Mouse (Mus musculus) hindbrain, embryonic 15.5 days (tissue): ENCODE data around the gene Ccdc113. TPM values are rescaled to one million over a fixed set of nuclear protein-coding genes. Genes with fewer than 3 reads are reported as not detected.

Experiments
- ATAC-seq: fragments of 200-750 bp; cut with Nextera tagmentation; 2 replicates; pipeline ENCODE4 v1.8.0; 2017; ENCODE audit warnings: low read depth, moderate number of reproducible peaks, moderate TSS enrichment; ENCODE audit not compliant: low FRiP score
- H3K27ac ChIP-seq: fragments of 300-500 bp; sonication (generic); replicated peaks from 2 replicates; pipeline ENCODE4 v1.5.1; 2015; ENCODE audit warnings: mild to moderate bottlenecking, inconsistent platforms
- H3K27me3 ChIP-seq: fragments of 300-500 bp; sonication (generic); 2 replicates; pipeline ENCODE4 v1.6.1; 2015; ENCODE audit warnings: control low read depth, inconsistent platforms
- H3K36me3 ChIP-seq: fragments of 300-500 bp; sonication (generic); 2 replicates; pipeline ENCODE4 v1.6.1; 2015; ENCODE audit warnings: control low read depth, inconsistent platforms
- H3K4me1 ChIP-seq: fragments of 300-500 bp; sonication (generic); replicated peaks from 2 replicates; pipeline ENCODE4 v1.6.1; 2015; ENCODE audit warnings: control low read depth, inconsistent platforms
- H3K4me2 ChIP-seq: fragments of 300-500 bp; sonication (generic); 2 replicates; pipeline ENCODE4 v1.6.1; 2015; ENCODE audit warnings: moderate library complexity, mild to moderate bottlenecking, inconsistent platforms
- H3K4me3 ChIP-seq: fragments of 300-500 bp; sonication (generic); 2 replicates; pipeline ENCODE4 v1.5.1; 2015; ENCODE audit warnings: mild to moderate bottlenecking, inconsistent platforms
- H3K9ac ChIP-seq: fragments of 300-500 bp; sonication (generic); 2 replicates; pipeline ENCODE4 v1.6.1; 2015; ENCODE audit warnings: inconsistent platforms
- H3K9me3 ChIP-seq: fragments of 300-500 bp; sonication (generic); 2 replicates; pipeline ENCODE4 v1.6.1; 2016; ENCODE audit warnings: control low read depth, inconsistent platforms
- WGBS: fragments of 180-500 bp; shearing (Covaris S2); methylation state at CpG from one replicate; pipeline ENCODE4 v1.1.7; 2015; 5-methylcytosine and 5-hydroxymethylcytosine counted together
- polyA plus RNA-seq: library from polyadenylated mRNA; unstranded; fragments of >200 nt; fragmentation: Nextera tagmentation; extraction: Ambion mirVana; gene quantifications from 2 replicates; pipeline ENCODE4 v1.2.1, GENCODE M21; 2015

Gene Ccdc113
- polyA plus RNA-seq, 1 experiment from 2014 or later: 2.2 TPM

- Histone ChIP-seq H3K4me3 (no peak overlapping the region), H3K27me3 (no peaks in the 10 kb centered on the region), H3K4me1 (no peaks in the 10 kb centered on the region), H3K9ac (no peak overlapping the region), H3K4me2 (no peak overlapping the region), H3K36me3 (no peaks in the 10 kb centered on the region), H3K27ac (no peak overlapping the region), H3K9me3 (no peaks in the 10 kb centered on the region)
- 42% methylated on average over 5 of the region's 5 CpGs for WGBS
- ATAC-seq: no peak
These were observed 29.1 kb upstream of the Ccdc113 start for GRCm38 (mm10) chr8:95504835-95505234.

- no peak overlapping the region for H3K4me2 ChIP-seq
- H3K4me3 ChIP-seq: no peak overlapping the region
- H3K27ac ChIP-seq: no peak overlapping the region
- no peak for ATAC-seq
- H3K9me3 ChIP-seq: no peaks in the 10 kb centered on the region
- H3K4me1 ChIP-seq: no peaks in the 10 kb centered on the region
- H3K9ac ChIP-seq: no peak overlapping the region
- H3K36me3 ChIP-seq: no peaks in the 10 kb centered on the region
- H3K27me3 ChIP-seq: no peaks in the 10 kb centered on the region
- 67% methylated on average over 3 of the region's 3 CpGs for WGBS
These were observed 28.3 kb upstream of the Ccdc113 start for GRCm38 (mm10) chr8:95505606-95506005.

- Histone ChIP-seq H3K27ac (no peak overlapping the region), H3K4me1 (no peaks in the 10 kb centered on the region), H3K9ac (no peak overlapping the region), H3K4me2 (no peak overlapping the region), H3K4me3 (no peak overlapping the region), H3K36me3 (no peaks in the 10 kb centered on the region), H3K27me3 (no peaks in the 10 kb centered on the region), H3K9me3 (no peaks in the 10 kb centered on the region)
- 77% methylated on average over 5 of the region's 5 CpGs for WGBS
- ATAC-seq: no peak
These were observed 27.6 kb upstream of the Ccdc113 start for GRCm38 (mm10) chr8:95506245-95506644.

GRCm38 (mm10) chr8:95512257-95512656 lies 21.6 kb upstream of the Ccdc113 start:
- Histone ChIP-seq H3K4me1 (no peaks in the 10 kb centered on the region), H3K9me3 (no peaks in the 10 kb centered on the region), H3K36me3 (no peaks in the 10 kb centered on the region), H3K27ac (no peak overlapping the region), H3K27me3 (no peaks in the 10 kb centered on the region), H3K4me3 (no peak overlapping the region), H3K4me2 (no peak overlapping the region), H3K9ac (no peak overlapping the region)
- 32% methylated on average over 4 of the region's 4 CpGs for WGBS
- no peak for ATAC-seq

GRCm38 (mm10) chr8:95513219-95513618 lies 20.7 kb upstream of the Ccdc113 start:
- Histone ChIP-seq H3K36me3 (no peaks in the 10 kb centered on the region), H3K27me3 (no peaks in the 10 kb centered on the region), H3K4me3 (no peak overlapping the region), H3K4me1 (no peaks in the 10 kb centered on the region), H3K4me2 (no peak overlapping the region), H3K27ac (no peak overlapping the region), H3K9me3 (no peaks in the 10 kb centered on the region), H3K9ac (no peak overlapping the region)
- ATAC-seq: no peak
- WGBS: 83% methylated on average over 4 of the region's 4 CpGs

GRCm38 (mm10) chr8:95516928-95517327 lies 17.0 kb upstream of the Ccdc113 start:
- Histone ChIP-seq H3K27me3 (no peaks in the 10 kb centered on the region), H3K36me3 (no peaks in the 10 kb centered on the region), H3K27ac (no peak overlapping the region), H3K9me3 (no peaks in the 10 kb centered on the region), H3K9ac (no peak overlapping the region), H3K4me3 (no peak overlapping the region), H3K4me2 (no peak overlapping the region), H3K4me1 (no peaks in the 10 kb centered on the region)
- 90% methylated on average over 6 of the region's 6 CpGs for WGBS
- no peak for ATAC-seq

- Histone ChIP-seq H3K27me3 (no peaks in the 10 kb centered on the region), H3K4me3 (no peak overlapping the region), H3K4me1 (no peaks in the 10 kb centered on the region), H3K9ac (no peak overlapping the region), H3K36me3 (no peaks in the 10 kb centered on the region), H3K9me3 (no peaks in the 10 kb centered on the region), H3K4me2 (no peak overlapping the region), H3K27ac (no peak overlapping the region)
- WGBS: 94% methylated on average over 4 of the region's 4 CpGs
- no peak for ATAC-seq
These were observed 9.9 kb upstream of the Ccdc113 start for GRCm38 (mm10) chr8:95523991-95524390.

- Histone ChIP-seq H3K9me3 (no peaks in the 10 kb centered on the region), H3K4me3 (no peak overlapping the region), H3K36me3 (no peaks in the 10 kb centered on the region), H3K27ac (no peak overlapping the region), H3K4me2 (no peak overlapping the region), H3K9ac (no peak overlapping the region), H3K27me3 (no peaks in the 10 kb centered on the region), H3K4me1 (no peaks in the 10 kb centered on the region)
- ATAC-seq: no peak
- 69% methylated on average over 10 of the region's 10 CpGs for WGBS
These were observed 5.7 kb upstream of the Ccdc113 start for GRCm38 (mm10) chr8:95528194-95528593.

- WGBS: 65% methylated on average over 9 of the region's 9 CpGs
- H3K27me3 ChIP-seq: no peaks in the 10 kb centered on the region
- H3K9ac ChIP-seq: no peak overlapping the region
- H3K27ac ChIP-seq: no peak overlapping the region
- ATAC-seq: no peak
- no peak overlapping the region for H3K4me3 ChIP-seq
- no peaks in the 10 kb centered on the region for H3K36me3 ChIP-seq
- H3K4me1 ChIP-seq: peaks cover 4% of the 10 kb centered on the region; the same call in 1 of the 2 replicates
- no peaks in the 10 kb centered on the region for H3K9me3 ChIP-seq
- H3K4me2 ChIP-seq: no peak overlapping the region
These were observed 5.1 kb upstream of the Ccdc113 start for GRCm38 (mm10) chr8:95528750-95529310.

- H3K4me2 ChIP-seq: no peak overlapping the region
- H3K27ac ChIP-seq: no peak overlapping the region
- H3K9ac ChIP-seq: no peak overlapping the region
- H3K27me3 ChIP-seq: no peaks in the 10 kb centered on the region
- H3K4me1 ChIP-seq: peaks cover 9% of the 10 kb centered on the region
- H3K9me3 ChIP-seq: no peaks in the 10 kb centered on the region
- ATAC-seq: no peak
- no peaks in the 10 kb centered on the region for H3K36me3 ChIP-seq
- no peak overlapping the region for H3K4me3 ChIP-seq
- WGBS: 63% methylated on average over 4 of the region's 4 CpGs
These were observed 1.7 kb upstream of the Ccdc113 start for GRCm38 (mm10) chr8:95532206-95532605.

- ATAC-seq: no peak
- H3K4me1 ChIP-seq: no peaks in the 10 kb centered on the region
- H3K9me3 ChIP-seq: no peaks in the 10 kb centered on the region
- no peak overlapping the region for H3K27ac ChIP-seq
- no peak overlapping the region for H3K4me2 ChIP-seq
- no peak overlapping the region for H3K9ac ChIP-seq
- WGBS: 86% methylated on average over 5 of the region's 5 CpGs
- H3K27me3 ChIP-seq: no peaks in the 10 kb centered on the region
- no peaks in the 10 kb centered on the region for H3K36me3 ChIP-seq
- H3K4me3 ChIP-seq: no peak overlapping the region
These were observed 5.6 kb downstream of the Ccdc113 start for GRCm38 (mm10) chr8:95539487-95539886.

- Histone ChIP-seq H3K9ac (no peak overlapping the region), H3K36me3 (no peaks in the 10 kb centered on the region), H3K4me1 (no peaks in the 10 kb centered on the region), H3K4me2 (no peak overlapping the region), H3K27ac (no peak overlapping the region), H3K27me3 (no peaks in the 10 kb centered on the region), H3K9me3 (no peaks in the 10 kb centered on the region), H3K4me3 (no peak overlapping the region)
- 90% methylated on average over 6 of the region's 6 CpGs for WGBS
- ATAC-seq: no peak
These were observed 8.3 kb downstream of the Ccdc113 start for GRCm38 (mm10) chr8:95542191-95542590.

GRCm38 (mm10) chr8:95543065-95543464 lies 9.2 kb downstream of the Ccdc113 start:
- Histone ChIP-seq H3K9me3 (no peaks in the 10 kb centered on the region), H3K4me2 (no peak overlapping the region), H3K27me3 (no peaks in the 10 kb centered on the region), H3K4me1 (no peaks in the 10 kb centered on the region), H3K4me3 (no peak overlapping the region), H3K9ac (no peak overlapping the region), H3K27ac (no peak overlapping the region), H3K36me3 (no peaks in the 10 kb centered on the region)
- WGBS: 65% methylated on average over 3 of the region's 3 CpGs
- ATAC-seq: no peak
